Mouse (Mus musculus) stomach, postnatal 0 days (tissue): ENCODE measurements around the gene Gm4869.
A peak's percentile ranks its signal among the peaks of the same experiment; 100 is the strongest.

Experiments
- CTCF ChIP-seq: IDR thresholded peaks from 2 replicates; pipeline ENCODE4 v1.5.1; 2016; ENCODE audit warnings: antibody characterized with exemption, low read depth, mild to moderate bottlenecking, moderate library complexity
- EP300 ChIP-seq: optimal IDR thresholded peaks from 2 replicates; pipeline ENCODE3; 2016; ENCODE audit warnings: antibody characterized with exemption

GRCm38 (mm10) chr5:140396166-140396940 is 49.1 kb upstream of the Gm4869 start:
- peak; percentile 76 for TF ChIP-seq CTCF
- no peak for TF ChIP-seq EP300
